Mouse (Mus musculus): ENCODE measurements at regions not wholly inside any gene's neighbourhood (a gene's known extent, or its start where the extent isn't known, plus 50 kb on each side); places are given as distances from the start of the nearest gene placed in this dataset.

- WGBS = 61% methylated on average over 3 of the region's 3 CpGs
- DNase-seq (ENCODE audit: low read depth, low spot score) = no peak
Measured at GRCm38 (mm10) chr8:116452806-116453205, 52.0 kb upstream of the Dynlrb2 start.

GRCm38 (mm10) chr8:116451397-116451796, 53.4 kb upstream of the Dynlrb2 start:
- 55% methylated on average over 3 of the region's 3 CpGs for WGBS

GRCm38 (mm10) chr8:116447452-116447851, 57.3 kb upstream of the Dynlrb2 start:
- WGBS = 28% methylated on average over 2 of the region's 2 CpGs
- DNase-seq (ENCODE audit: low read depth, low spot score) = no peak

More at GRCm38 (mm10) chr8:116451397-116451796, 53.4 kb upstream of the Dynlrb2 start:
- no peak for DNase-seq (ENCODE audit: low read depth, low spot score)

- DNase-seq (ENCODE audit: low read depth, low spot score) = no peak
- WGBS = 51% methylated on average over 2 of the region's 2 CpGs
Measured at GRCm38 (mm10) chr8:116442827-116443226, 61.9 kb upstream of the Dynlrb2 start.

- 15% methylated on average over 7 of the region's 7 CpGs for WGBS
- peak; percentile 31 for DNase-seq (ENCODE audit: low read depth, low spot score)
Measured at GRCm38 (mm10) chr8:116438895-116439294, 65.9 kb upstream of the Dynlrb2 start.

- DNase-seq (ENCODE audit: low read depth, low spot score) = no peak
- 56% methylated on average over 15 of the region's 15 CpGs for WGBS
Measured at GRCm38 (mm10) chr8:116435268-116435980, 69.3 kb upstream of the Dynlrb2 start.

GRCm38 (mm10) chr8:116430051-116430450, 74.7 kb upstream of the Dynlrb2 start:
- no peak for DNase-seq (ENCODE audit: low read depth, low spot score)
- WGBS = 79% methylated on average over 5 of the region's 5 CpGs

- 65% methylated on average over 6 of the region's 6 CpGs for WGBS
- no peak for DNase-seq (ENCODE audit: low read depth, low spot score)
Measured at GRCm38 (mm10) chr8:116429649-116430048, 75.1 kb upstream of the Dynlrb2 start.

GRCm38 (mm10) chr8:116422826-116423225, 81.9 kb upstream of the Dynlrb2 start:
- no peak for DNase-seq (ENCODE audit: low read depth, low spot score)
- WGBS = 81% methylated on average over 6 of the region's 6 CpGs

GRCm38 (mm10) chr8:116412703-116413102, 92.1 kb upstream of the Dynlrb2 start:
- 22% methylated on average over 12 of the region's 12 CpGs for WGBS
- DNase-seq (ENCODE audit: low read depth, low spot score) = no peak

- WGBS = 74% methylated on average over 5 of the region's 5 CpGs
- DNase-seq (ENCODE audit: low read depth, low spot score) = no peak
Measured at GRCm38 (mm10) chr8:116410041-116410440, 94.7 kb upstream of the Dynlrb2 start.

- 83% methylated on average over 6 of the region's 6 CpGs for WGBS
Measured at GRCm38 (mm10) chr8:116409011-116409410, 95.8 kb upstream of the Dynlrb2 start.

GRCm38 (mm10) chr8:116404571-116404970, 100.2 kb upstream of the Dynlrb2 start:
- DNase-seq (ENCODE audit: low read depth, low spot score) = no peak

More at GRCm38 (mm10) chr8:116409011-116409410, 95.8 kb upstream of the Dynlrb2 start:
- no peak for DNase-seq (ENCODE audit: low read depth, low spot score)

- DNase-seq (ENCODE audit: low read depth, low spot score) = no peak
- 37% methylated on average over 5 of the region's 5 CpGs for WGBS
Measured at GRCm38 (mm10) chr8:116403366-116403765, 101.4 kb upstream of the Dynlrb2 start.

- no peak for DNase-seq (ENCODE audit: low read depth, low spot score)
- WGBS = 53% methylated on average over 2 of the region's 2 CpGs
Measured at GRCm38 (mm10) chr8:116399452-116399851, 105.3 kb upstream of the Dynlrb2 start.

- no peak for DNase-seq (ENCODE audit: low read depth, low spot score)
- 70% methylated on average over 11 of the region's 11 CpGs for WGBS
Measured at GRCm38 (mm10) chr8:116398565-116399205, 106.1 kb upstream of the Dynlrb2 start.

- 91% methylated on average over 23 of the region's 23 CpGs for WGBS
- DNase-seq (ENCODE audit: low read depth, low spot score) = no peak
Measured at GRCm38 (mm10) chr8:116385193-116385955, 119.4 kb upstream of the Dynlrb2 start.

- 84% methylated on average over 15 of the region's 15 CpGs for WGBS
- no peak for DNase-seq (ENCODE audit: low read depth, low spot score)
Measured at GRCm38 (mm10) chr8:116384418-116385089, 120.2 kb upstream of the Dynlrb2 start.

- 33% methylated on average over 13 of the region's 14 CpGs for WGBS
- DNase-seq (ENCODE audit: low read depth, low spot score) = no peak
Measured at GRCm38 (mm10) chr8:116383495-116384417, 121.0 kb upstream of the Dynlrb2 start.

Measured in large intestine, adult 2 months (tissue).